Mouse (Mus musculus) CD8-positive naive resting alpha-beta T cell, adult 2 months (primary cell): ENCODE measurements around the gene Sp8.

Experiments used
- DNase-seq, 2 experiments: peaks; one replicate each; pipeline ENCODE4 v3.0.0; 2022; ENCODE audit warnings: low read depth in 2 of 2, low spot score in 2 of 2

The Sp8 gene

DNA sequence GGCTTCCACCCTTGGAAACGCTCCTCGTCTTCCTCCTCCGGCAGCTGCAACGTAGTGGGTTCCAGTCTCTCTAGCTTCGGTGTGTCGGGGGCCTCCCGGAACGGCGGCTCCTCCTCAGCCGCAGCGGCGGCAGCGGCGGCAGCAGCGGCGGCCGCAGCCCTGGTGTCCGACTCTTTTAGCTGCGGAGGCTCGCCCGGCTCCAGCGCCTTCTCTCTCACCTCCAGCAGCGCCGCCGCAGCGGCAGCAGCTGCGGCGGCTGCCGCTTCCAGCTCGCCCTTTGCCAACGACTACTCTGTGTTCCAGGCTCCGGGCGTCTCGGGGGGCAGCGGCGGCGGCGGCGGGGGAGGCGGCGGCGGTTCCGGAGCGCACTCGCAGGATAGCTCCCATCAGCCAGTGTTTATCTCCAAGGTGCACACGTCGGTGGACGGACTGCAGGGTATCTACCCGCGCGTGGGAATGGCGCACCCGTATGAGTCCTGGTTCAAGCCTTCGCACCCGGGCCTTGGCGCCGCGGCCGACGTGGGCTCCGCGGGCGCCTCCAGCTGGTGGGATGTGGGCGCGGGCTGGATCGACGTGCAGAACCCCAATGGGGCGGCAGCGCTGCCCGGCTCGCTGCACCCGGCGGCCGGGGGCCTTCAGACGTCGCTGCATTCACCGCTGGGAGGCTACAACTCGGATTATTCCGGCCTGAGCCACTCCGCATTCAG is 2.5 kb downstream of the Sp8 start:
- DNase-seq, result no peak

GRCm38 (mm10) chr12:118849203-118849861 is 3.2 kb downstream of the Sp8 start:
- no peak for DNase-seq

DNA sequence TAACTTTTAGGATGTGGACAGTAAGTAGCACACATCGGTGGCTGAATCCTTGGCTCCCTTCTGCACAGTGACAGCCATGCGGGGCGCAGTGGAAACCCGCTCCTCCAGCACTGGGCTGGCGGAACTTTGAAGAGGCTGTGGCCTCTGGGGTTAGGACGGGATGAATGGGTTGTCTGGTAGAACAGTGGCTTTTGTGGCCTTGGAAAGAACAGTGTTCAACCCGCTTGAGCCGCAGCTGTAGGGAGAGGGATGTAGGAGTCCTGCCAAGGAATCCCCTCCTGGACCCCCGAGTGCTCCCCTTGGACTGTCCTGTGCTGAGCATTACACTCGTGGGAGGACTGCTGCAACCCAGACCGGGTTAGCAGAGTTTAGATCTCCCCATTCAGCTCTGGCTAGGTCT is 3.9 kb downstream of the Sp8 start:
- DNase-seq, result no peak

GRCm38 (mm10) chr12:118850851-118851410 is 4.8 kb downstream of the Sp8 start:
- DNase-seq, result no peak

DNA sequence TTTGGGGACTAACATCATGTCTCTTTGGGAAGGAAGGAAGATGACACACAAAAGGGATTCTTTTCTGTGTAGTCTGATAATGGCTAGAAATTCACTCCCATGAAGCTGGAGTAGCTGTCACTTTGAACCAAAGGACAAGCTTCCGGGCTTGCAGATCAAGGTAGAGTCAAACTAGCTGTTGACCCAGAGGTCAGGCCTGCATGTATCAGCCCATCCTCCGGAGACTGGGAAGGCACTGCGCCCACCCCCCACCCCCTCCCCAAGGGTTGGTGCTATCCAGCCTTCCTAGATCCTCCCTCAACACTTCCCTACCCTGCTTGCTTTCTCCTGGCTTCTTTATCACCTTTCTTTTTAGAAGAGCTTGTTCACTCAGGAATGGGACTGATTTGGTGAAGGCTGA is 7.2 kb downstream of the Sp8 start:
- no peak for DNase-seq

- DNase-seq, result no peak
These were observed 8.3 kb downstream of the Sp8 start for GRCm38 (mm10) chr12:118854401-118854800.

DNA sequence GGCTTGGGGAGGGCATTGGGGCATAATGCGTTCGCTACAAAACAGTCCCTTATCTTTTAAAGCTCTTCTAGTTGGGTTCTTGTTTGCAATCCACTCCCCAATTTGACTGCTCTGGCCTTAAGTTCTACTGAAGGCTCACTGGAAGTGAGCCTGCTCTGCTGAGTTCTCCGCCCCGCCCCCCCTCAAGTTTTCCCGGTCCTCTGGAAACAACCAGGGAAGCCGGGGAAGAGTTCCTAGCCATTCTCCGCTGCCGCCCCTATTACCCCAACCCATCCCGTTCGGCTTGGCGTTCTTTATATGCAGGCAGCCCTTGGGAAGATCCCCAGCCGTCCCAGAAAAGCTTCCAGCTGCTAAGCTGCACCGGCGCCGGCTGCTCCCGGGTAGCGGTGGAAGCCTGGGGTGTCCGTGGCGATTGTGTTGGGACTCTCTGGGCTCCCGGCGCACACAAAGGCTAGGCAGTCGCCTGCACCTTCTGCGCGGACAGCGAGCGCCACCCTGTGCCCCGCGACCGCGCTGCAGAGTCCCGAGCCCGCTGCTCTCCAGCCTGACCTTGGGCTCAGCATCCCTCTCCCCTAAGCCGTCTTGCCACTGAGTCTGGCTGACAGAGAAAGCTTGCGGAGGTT is 8.8 kb downstream of the Sp8 start:
- DNase-seq, result no peak

- DNase-seq, result no peak
These were observed 10.0 kb downstream of the Sp8 start for GRCm38 (mm10) chr12:118856151-118856550.

DNA sequence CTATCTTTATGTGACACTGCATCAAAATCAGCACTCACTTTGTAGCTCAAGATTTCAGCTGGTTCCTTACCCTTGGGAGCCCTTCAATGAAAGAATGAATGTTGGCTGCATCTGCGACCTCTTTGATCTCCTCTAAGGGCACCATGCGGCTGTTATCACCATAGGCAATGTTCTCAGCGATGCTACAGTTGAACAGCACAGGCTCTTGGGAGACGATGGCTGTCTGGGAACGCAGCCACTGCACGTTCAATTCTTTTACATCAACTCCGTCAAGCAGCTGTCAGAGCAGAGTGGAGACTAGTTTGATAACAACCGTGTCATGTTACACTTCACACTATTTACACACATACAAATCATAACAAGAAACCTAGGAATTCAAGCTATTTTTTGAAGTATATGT is 26.5 kb downstream of the Sp8 start:
- DNase-seq, result no peak

DNA sequence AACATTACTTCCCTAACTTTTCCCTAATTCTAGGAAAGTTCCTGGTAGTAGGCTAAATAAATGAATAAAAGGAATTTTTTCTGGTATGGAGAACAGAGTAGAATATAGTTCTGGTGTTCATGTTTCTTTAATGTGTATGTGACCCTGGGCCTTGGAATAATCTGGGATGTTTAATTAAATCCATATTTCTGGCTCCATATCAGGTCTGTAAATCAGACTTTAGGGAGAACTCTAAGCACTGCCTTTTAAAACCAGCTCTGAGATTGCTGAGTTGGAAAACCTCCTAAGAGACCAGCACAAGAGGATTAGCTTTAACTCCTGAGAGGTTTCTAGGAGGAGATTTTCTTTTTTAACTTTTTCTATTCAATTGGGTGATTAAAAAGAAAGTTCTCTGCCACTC is 36.7 kb downstream of the Sp8 start:
- no peak for DNase-seq

DNA sequence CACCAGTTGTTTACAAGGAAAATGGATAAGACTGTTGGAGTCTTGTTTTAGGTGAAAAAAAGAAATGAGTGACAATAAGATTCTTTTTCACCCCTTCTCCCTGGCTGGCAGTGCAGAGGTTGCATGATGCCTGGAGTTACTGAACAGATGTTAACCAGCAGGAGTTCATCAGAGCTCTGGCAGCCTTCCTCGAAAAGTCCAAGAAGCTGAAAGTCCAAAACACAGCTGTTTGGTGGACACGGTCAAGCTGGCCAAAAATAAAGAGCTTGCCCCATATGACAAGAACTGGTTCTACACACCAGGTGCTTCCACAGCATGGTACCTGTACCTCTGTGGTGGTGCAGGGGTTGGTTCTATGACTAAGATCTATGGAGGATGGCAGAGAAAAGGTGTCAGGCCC is 41.8 kb downstream of the Sp8 start:
- DNase-seq, result no peak
